Mouse (Mus musculus): Measurements from ENCODE around the gene Adcy4.

- TF ChIP-seq CTCF (IDR thresholded peaks at IDR 0.05) (no peak), EP300 (IDR thresholded peaks at IDR 0.05) (no peak)
Measured at GRCm38 (mm10) chr14:55819845-55820405, 36.0 kb upstream of the Adcy4 start.

All from lung, postnatal 0 days (tissue).